Mouse (Mus musculus): ENCODE measurements at regions not wholly inside any gene's neighbourhood (a gene's known extent, or its start where the extent isn't known, plus 50 kb on each side); places are given as distances from the start of the nearest gene placed in this dataset.

DNA sequence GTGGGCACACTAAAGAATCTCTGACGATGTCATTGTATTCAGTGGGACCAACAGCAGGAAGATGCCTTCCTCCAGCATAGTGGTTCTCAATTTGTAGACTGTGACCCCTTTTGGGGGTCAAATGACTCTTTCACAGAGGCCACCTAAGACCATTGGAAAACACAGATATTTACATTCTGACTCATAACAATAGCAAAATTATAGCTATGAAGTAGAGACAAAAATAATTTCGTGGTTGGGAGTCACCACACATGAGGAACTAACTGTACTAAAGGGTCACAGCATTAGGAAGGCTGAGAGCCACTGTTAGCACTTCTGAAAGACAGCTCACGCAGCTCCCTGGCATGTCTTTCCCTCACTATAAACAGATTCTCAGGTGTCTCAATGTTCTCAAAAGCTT, 129.1 kb downstream of the Tent5c start:
- Histone ChIP-seq H3K4me3 (no peak overlapping the region), H3K9ac (no peak overlapping the region), H3K27ac (no peak overlapping the region), H3K4me2 (no peak overlapping the region), H3K27me3 (replicated peaks) (peaks cover 12% of the 10 kb centered on the region; the same call in 1 of the 2 replicates), H3K4me1 (no peaks in the 10 kb centered on the region), H3K36me3 (no peaks in the 10 kb centered on the region), H3K9me3 (replicated peaks) (no peaks in the 10 kb centered on the region)
- WGBS (ENCODE audit: insufficient replicate concordance) = 42% methylated on average over 3 of the region's 3 CpGs
- no peak for ATAC-seq

DNA sequence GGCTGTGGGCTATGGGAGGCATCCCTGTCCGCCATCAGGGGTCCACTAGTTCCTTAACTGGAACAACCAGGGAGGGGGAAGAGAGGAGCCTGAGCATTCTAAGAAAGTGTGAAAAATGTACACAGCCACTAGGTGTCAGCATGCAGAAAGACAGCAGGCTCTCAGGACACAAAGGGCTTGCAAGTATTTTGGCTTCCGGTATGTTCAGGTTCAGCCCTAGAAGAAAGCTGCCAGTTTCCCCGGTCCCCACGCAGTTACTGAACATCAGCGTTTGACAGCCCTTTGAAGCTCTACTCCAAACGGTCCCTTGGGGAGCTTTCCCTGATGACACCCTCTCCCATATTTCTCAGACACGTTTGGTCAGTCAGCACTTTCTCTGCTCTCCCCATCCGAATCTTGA, 130.1 kb downstream of the Tent5c start:
- no peaks in the 10 kb centered on the region for H3K9me3 ChIP-seq (replicated peaks)
- no peak overlapping the region for H3K27ac ChIP-seq
- 27% methylated on average over 8 of the region's 8 CpGs for WGBS (ENCODE audit: insufficient replicate concordance)
- no peak overlapping the region for H3K9ac ChIP-seq
- peak; percentile 57; the same call in 1 of the 2 replicates for ATAC-seq
- peak overlapping the region; percentile 42 for H3K4me2 ChIP-seq
- H3K4me3 ChIP-seq = no peak overlapping the region
- H3K4me1 ChIP-seq = no peaks in the 10 kb centered on the region
- peaks cover 12% of the 10 kb centered on the region; the same call in 1 of the 2 replicates for H3K27me3 ChIP-seq (replicated peaks)
- H3K36me3 ChIP-seq = no peaks in the 10 kb centered on the region

DNA sequence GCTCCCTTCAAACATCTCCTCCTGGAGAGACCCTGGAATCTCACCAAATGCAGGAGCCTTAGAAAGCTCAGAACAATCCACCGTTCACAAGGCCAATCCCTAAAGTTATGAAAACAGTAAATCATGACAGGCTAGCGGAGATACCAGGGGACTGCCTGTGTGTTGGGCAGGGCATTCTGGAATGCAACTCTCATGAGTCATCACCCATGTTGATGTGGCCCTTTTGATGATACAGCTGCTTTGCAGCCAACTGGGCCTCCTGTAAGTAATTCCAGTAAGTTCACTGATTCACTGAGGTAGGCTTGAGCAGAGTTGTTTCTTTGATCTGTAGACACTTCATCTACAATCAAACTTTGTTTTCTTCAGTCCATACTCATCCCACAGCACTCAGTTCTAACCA, 155.6 kb downstream of the Tent5c start:
- Histone ChIP-seq H3K27me3 (replicated peaks) (no peaks in the 10 kb centered on the region), H3K4me1 (no peaks in the 10 kb centered on the region), H3K9ac (no peak overlapping the region), H3K4me3 (no peak overlapping the region), H3K36me3 (no peaks in the 10 kb centered on the region), H3K4me2 (no peak overlapping the region), H3K27ac (no peak overlapping the region), H3K9me3 (replicated peaks) (no peaks in the 10 kb centered on the region)
- 67% methylated on average over 2 of the region's 2 CpGs for WGBS (ENCODE audit: insufficient replicate concordance)
- no peak for ATAC-seq

DNA sequence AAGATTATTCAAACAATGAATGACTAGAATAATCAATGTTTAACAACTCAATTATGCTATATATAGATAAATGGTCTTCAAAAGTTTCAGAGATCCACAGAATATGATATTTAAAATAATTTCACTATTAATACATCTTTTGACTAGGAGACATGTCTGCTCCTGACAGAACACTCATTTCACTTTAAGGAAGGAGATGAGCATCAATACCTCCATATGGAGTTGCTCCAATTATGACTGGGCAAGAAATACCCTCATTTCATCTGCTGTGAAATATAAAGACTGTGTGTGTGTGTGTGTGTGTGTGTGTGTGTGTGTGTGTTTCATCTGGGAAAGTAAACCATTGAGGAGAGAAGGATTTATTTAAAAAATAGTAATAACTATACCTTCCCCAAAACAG, 156.2 kb upstream of the Wdr3 start:
- ATAC-seq = no peak
- Histone ChIP-seq H3K4me1 (no peaks in the 10 kb centered on the region), H3K36me3 (no peaks in the 10 kb centered on the region), H3K4me2 (no peak overlapping the region), H3K27me3 (replicated peaks) (no peaks in the 10 kb centered on the region), H3K27ac (no peak overlapping the region), H3K9ac (no peak overlapping the region), H3K4me3 (no peak overlapping the region), H3K9me3 (replicated peaks) (no peaks in the 10 kb centered on the region)

DNA sequence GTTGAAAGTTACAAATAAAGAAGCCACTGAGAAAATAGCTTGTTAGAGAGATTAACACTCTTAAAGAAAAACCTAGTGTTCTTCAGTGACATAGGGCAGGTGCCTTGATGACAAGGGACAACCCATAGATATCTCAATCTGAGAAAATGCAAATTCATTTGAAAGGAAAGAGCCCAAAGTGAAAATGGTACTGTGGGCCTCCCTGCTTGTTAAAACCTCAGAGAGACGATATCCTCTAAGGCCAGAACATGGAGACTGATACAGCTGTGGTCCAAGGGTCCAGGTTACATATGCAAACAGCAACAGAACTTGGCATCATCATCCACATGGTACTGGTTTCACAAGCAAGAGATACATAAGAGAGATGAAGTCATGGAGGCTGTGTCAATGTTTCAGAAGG, 125.6 kb upstream of the Wdr3 start:
- H3K4me2 ChIP-seq = no peak overlapping the region
- 56% methylated on average over 1 of the region's 1 CpGs for WGBS (ENCODE audit: insufficient replicate concordance)
- H3K9ac ChIP-seq = no peak overlapping the region
- H3K9me3 ChIP-seq (replicated peaks) = no peaks in the 10 kb centered on the region
- no peaks in the 10 kb centered on the region for H3K36me3 ChIP-seq
- H3K4me1 ChIP-seq = no peaks in the 10 kb centered on the region
- no peak overlapping the region for H3K27ac ChIP-seq
- no peak overlapping the region for H3K4me3 ChIP-seq
- no peaks in the 10 kb centered on the region for H3K27me3 ChIP-seq (replicated peaks)
- no peak for ATAC-seq

DNA sequence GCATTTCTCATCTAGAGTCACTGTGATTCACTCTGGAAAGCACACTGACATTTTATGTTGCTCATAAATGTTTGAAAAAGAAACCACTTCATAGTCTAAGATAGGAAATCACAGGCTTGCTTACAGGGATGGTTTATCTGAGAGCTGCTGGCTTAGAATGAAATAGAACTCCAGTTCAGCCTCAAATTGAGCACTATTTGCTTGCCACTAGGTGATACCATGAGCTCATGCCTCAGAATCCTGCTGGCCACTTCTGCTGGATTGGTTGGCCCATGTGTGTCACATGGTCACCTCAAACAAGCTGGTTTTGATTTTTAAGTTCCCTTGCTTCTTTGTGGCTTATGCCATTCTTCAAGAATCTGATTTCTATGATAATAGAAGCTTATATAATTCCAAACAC, 104.8 kb upstream of the Wdr3 start:
- Histone ChIP-seq H3K4me1 (no peaks in the 10 kb centered on the region), H3K9me3 (replicated peaks) (no peaks in the 10 kb centered on the region), H3K4me2 (no peak overlapping the region), H3K4me3 (no peak overlapping the region), H3K36me3 (no peaks in the 10 kb centered on the region), H3K27ac (no peak overlapping the region), H3K9ac (no peak overlapping the region), H3K27me3 (replicated peaks) (no peaks in the 10 kb centered on the region)
- no peak for ATAC-seq

DNA sequence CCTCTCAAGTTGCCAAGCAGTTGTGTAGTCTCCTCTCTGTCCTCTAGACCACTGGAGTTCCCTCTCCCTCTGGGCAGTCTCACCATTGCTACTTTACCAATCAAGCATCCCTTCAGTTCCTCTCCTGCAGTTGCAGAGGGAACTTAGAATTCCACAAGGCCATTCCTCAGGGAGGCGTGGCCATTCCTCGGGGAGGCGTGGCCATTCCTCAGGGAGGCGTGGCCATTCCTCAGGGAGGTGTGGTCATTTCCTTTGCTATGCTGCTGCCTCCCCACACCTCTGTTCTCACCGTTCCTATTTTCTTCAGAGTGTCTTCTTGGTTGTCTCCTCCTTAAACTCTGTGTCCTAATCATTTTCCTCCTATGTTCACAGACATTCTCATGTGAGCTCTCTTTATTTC, 102.8 kb upstream of the Wdr3 start:
- no peak overlapping the region for H3K4me2 ChIP-seq
- 39% methylated on average over 5 of the region's 5 CpGs for WGBS (ENCODE audit: insufficient replicate concordance)
- no peak for ATAC-seq
- H3K27ac ChIP-seq = no peak overlapping the region
- H3K4me3 ChIP-seq = no peak overlapping the region
- no peaks in the 10 kb centered on the region for H3K36me3 ChIP-seq
- H3K27me3 ChIP-seq (replicated peaks) = no peaks in the 10 kb centered on the region
- no peaks in the 10 kb centered on the region for H3K4me1 ChIP-seq
- H3K9ac ChIP-seq = no peak overlapping the region
- no peaks in the 10 kb centered on the region for H3K9me3 ChIP-seq (replicated peaks)

Measured in liver, embryonic 12.5 days (tissue).